In the genomic region with DNA sequence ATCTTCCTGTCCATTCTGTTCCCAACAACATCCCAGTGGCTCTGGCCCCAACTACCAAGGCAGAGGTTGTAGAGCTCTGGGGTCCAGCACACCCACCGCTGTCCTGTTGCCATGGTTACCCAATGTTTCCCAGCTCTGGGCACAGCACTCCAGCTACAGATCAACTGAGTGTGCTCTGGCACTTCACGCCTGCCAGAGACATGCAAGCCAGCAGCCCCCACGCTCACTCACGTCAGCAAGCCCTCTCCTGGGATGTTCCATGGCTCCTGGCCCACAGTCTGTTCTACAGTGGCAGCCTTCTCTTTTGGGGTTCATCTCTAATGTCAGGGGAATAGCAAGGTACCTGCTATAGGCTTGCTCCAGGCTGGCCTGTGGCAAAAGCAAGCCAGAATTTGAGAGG, we compare ENCODE assay signal across 13 mouse cellular contexts. TPM values are rescaled to one million over a fixed set of nuclear protein-coding genes. Genes with fewer than 3 reads are reported as not detected.
DNase-seq lines count a peak whose midpoint lies in the region; ATAC-seq lines count a peak whose summit lies in the region.
"Had no signal": no experiment of that assay in that cellular context is flagged by ENCODE, and none has a peak within 500 bp of the region (broad histone marks: within the 10 kb centered on the region; RNA-seq: fewer than 3 reads in every experiment).

No protein-coding gene starts in this region.

- no peak overlapping the region for H3K27ac ChIP-seq in midbrain, embryonic 11.5 days (ENCODE audit: low read depth, low read length)
- H3K27ac ChIP-seq in midbrain, embryonic 16.5 days (ENCODE audit: low read length) = no peak overlapping the region
- H3K27ac ChIP-seq: stomach, embryonic 15.5 days had no signal

- H3K36me3 ChIP-seq in midbrain, embryonic 11.5 days (ENCODE audit: control insufficient read depth, insufficient read depth, low read length) = no peaks in the 10 kb centered on the region
- H3K36me3 ChIP-seq in midbrain, embryonic 16.5 days (ENCODE audit: control insufficient read depth, insufficient read depth, low read length) = no peaks in the 10 kb centered on the region
- H3K36me3 ChIP-seq: stomach, embryonic 15.5 days had no signal

- H3K9me3 ChIP-seq in midbrain, embryonic 11.5 days (ENCODE audit: control insufficient read depth, low read length) = no peaks in the 10 kb centered on the region; the same call in 1 of the 2 replicates
- no peaks in the 10 kb centered on the region for H3K9me3 ChIP-seq in midbrain, embryonic 16.5 days (replicated peaks; ENCODE audit: control insufficient read depth, low read length, poor library complexity, severe bottlenecking)
- H3K9me3 ChIP-seq: limb, embryonic 15.5 days; stomach, embryonic 15.5 days had no signal

- H3K4me2 ChIP-seq in midbrain, embryonic 11.5 days = no peak overlapping the region
- H3K4me2 ChIP-seq in midbrain, embryonic 16.5 days (ENCODE audit: low read length) = no peak overlapping the region
- H3K4me2 ChIP-seq: limb, embryonic 15.5 days; stomach, embryonic 15.5 days had no signal

- DNase-seq in frontal cortex, postnatal 14 days (ENCODE audit: low spot score in 2 of 2) = no peak
- DNase-seq in midbrain, embryonic 11.5 days (ENCODE audit: low spot score, missing footprints) = peak; percentile 59
- DNase-seq in layer of hippocampus, adult 8-10 months (ENCODE audit: low spot score in 2 of 2) = peak; percentile 76 to 77
- peak; percentile 59 for DNase-seq in right cerebral cortex, postnatal 14 days
- DNase-seq in cerebellum, adult 11 months = no peak
- no peak for DNase-seq in kidney, postnatal 25 days
- DNase-seq: cerebellum, postnatal 25 days; lung, postnatal 14 days had no signal

- no peaks in the 10 kb centered on the region for H3K27me3 ChIP-seq in midbrain, embryonic 11.5 days (ENCODE audit: control insufficient read depth, insufficient read depth, low read length)
- no peaks in the 10 kb centered on the region for H3K27me3 ChIP-seq in midbrain, embryonic 16.5 days (ENCODE audit: control insufficient read depth, insufficient read depth, low read depth, low read length)
- H3K27me3 ChIP-seq: limb, embryonic 15.5 days; Patski; stomach, embryonic 15.5 days had no signal

- WGBS in midbrain, embryonic 11.5 days = 80% methylated on average over 4 of the region's 4 CpGs
- 54% methylated on average over 4 of the region's 4 CpGs for WGBS in midbrain, embryonic 16.5 days

- peak; percentile 83 for ATAC-seq in frontal cortex, adult (ENCODE audit: low TSS enrichment)
- no peak for ATAC-seq in midbrain, embryonic 11.5 days (ENCODE audit: low FRiP score)
- ATAC-seq in midbrain, embryonic 16.5 days = no peak
- ATAC-seq: Patski had no signal

- H3K4me1 ChIP-seq in midbrain, embryonic 11.5 days (ENCODE audit: control insufficient read depth, insufficient read depth, low read length) = no peaks in the 10 kb centered on the region
- no peaks in the 10 kb centered on the region for H3K4me1 ChIP-seq in midbrain, embryonic 16.5 days (ENCODE audit: control insufficient read depth, insufficient read depth, low read length)

- H3K9ac ChIP-seq in midbrain, embryonic 11.5 days (ENCODE audit: low read length) = no peak overlapping the region
- no peak overlapping the region for H3K9ac ChIP-seq in midbrain, embryonic 16.5 days (ENCODE audit: low read depth, low read length)
- H3K9ac ChIP-seq: limb, embryonic 15.5 days; stomach, embryonic 15.5 days had no signal

- no peak overlapping the region for H3K4me3 ChIP-seq in midbrain, embryonic 11.5 days (ENCODE audit: low read depth, low read length)
- H3K4me3 ChIP-seq in midbrain, embryonic 16.5 days (ENCODE audit: low read depth, low read length) = no peak overlapping the region
- H3K4me3 ChIP-seq: limb, embryonic 15.5 days; stomach, embryonic 15.5 days had no signal

RNA-seq across cellular contexts. Expression of a gene that starts 13.5 kb away (rescaled TPM):
- 12.6 and 13.1 TPM in 2 replicates for polyA plus RNA-seq in midbrain, embryonic 11.5 days (2014; fragmentation: Nextera tagmentation; extraction: Ambion mirVana)
- polyA plus RNA-seq in midbrain, embryonic 16.5 days (2015; fragmentation: Nextera tagmentation; extraction: Ambion mirVana) = 31.0 and 32.4 TPM in 2 replicates
- total RNA-seq in layer of hippocampus, adult 8-10 months (2022) = 10 to 100 TPM; 48.4 to 56.6 (median 53.1) TPM

RNA-seq across cellular contexts. Expression of a gene that starts 23.9 kb away (rescaled TPM):
- 12.3 TPM in 2 replicates for polyA plus RNA-seq in midbrain, embryonic 11.5 days (2014; fragmentation: Nextera tagmentation; extraction: Ambion mirVana)
- polyA plus RNA-seq in midbrain, embryonic 16.5 days (2015; fragmentation: Nextera tagmentation; extraction: Ambion mirVana) = 121 and 151 TPM in 2 replicates
- 100 to 1,000 TPM; 284 to 307 (median 293) TPM for total RNA-seq in layer of hippocampus, adult 8-10 months (2022)

RNA-seq across cellular contexts. Expression of a gene that starts 23.9 kb away (rescaled TPM):
- polyA plus RNA-seq in midbrain, embryonic 11.5 days (2014; fragmentation: Nextera tagmentation; extraction: Ambion mirVana) = 11.8 and 12.9 TPM in 2 replicates
- polyA plus RNA-seq in midbrain, embryonic 16.5 days (2015; fragmentation: Nextera tagmentation; extraction: Ambion mirVana) = 53.4 and 56.3 TPM in 2 replicates
- total RNA-seq in layer of hippocampus, adult 8-10 months (2022) = 100 to 1,000 TPM; 154 to 203 (median 177) TPM

RNA-seq across cellular contexts. Expression of a gene that starts 29.7 kb away (rescaled TPM):
- polyA plus RNA-seq in midbrain, embryonic 11.5 days (2014; fragmentation: Nextera tagmentation; extraction: Ambion mirVana) = 0.23 and 0.90 TPM in 2 replicates
- 3.6 and 6.3 TPM in 2 replicates for polyA plus RNA-seq in midbrain, embryonic 16.5 days (2015; fragmentation: Nextera tagmentation; extraction: Ambion mirVana)
- 10 to 100 TPM; 20.4 to 31.5 (median 30.1) TPM for total RNA-seq in layer of hippocampus, adult 8-10 months (2022)

RNA-seq across cellular contexts. Expression of a gene that starts 43.2 kb away (rescaled TPM):
- 126 and 129 TPM in 2 replicates for polyA plus RNA-seq in midbrain, embryonic 11.5 days (2014; fragmentation: Nextera tagmentation; extraction: Ambion mirVana)
- 163 and 185 TPM in 2 replicates for polyA plus RNA-seq in midbrain, embryonic 16.5 days (2015; fragmentation: Nextera tagmentation; extraction: Ambion mirVana)
- 100 to 1,000 TPM in 2 of 4 experiments, 10 to 100 TPM in 2; 86.4 to 104 (median 97.3) TPM for total RNA-seq in layer of hippocampus, adult 8-10 months (2022)

Comparison
In these comparisons a context has a peak if more than half of its experiments do, and no peak if none do; other contexts are left out.
1. DNase-seq: peak in midbrain, embryonic 11.5 days (single experiment), layer of hippocampus, adult 8-10 months (2 of 2) and right cerebral cortex, postnatal 14 days (single experiment); none in frontal cortex, postnatal 14 days (0 of 2), cerebellum, adult 11 months (single experiment) and kidney, postnatal 25 days (0 of 2).